Mouse (Mus musculus) embryonic facial prominence, embryonic 12.5 days (tissue): Measurements from ENCODE around the gene Specc1. TPM values are rescaled to one million over a fixed set of nuclear protein-coding genes. Genes with fewer than 3 reads are reported as not detected.
A peak's percentile ranks its signal among the peaks of the same experiment; 100 is the strongest.

Experiments used
- ATAC-seq: fragments of 200-750 bp; cut with Nextera tagmentation; 2 replicates; pipeline ENCODE4 v1.8.0; 2017; ENCODE audit not compliant: insufficient number of reproducible peaks, insufficient read depth, low FRiP score, low TSS enrichment
- H3K27ac ChIP-seq: fragments of 300-500 bp; sonication (generic); 2 replicates; pipeline ENCODE4 v1.5.1; 2016; ENCODE audit warnings: mild to moderate bottlenecking
- H3K27me3 ChIP-seq: fragments of 300-500 bp; sonication (generic); 2 replicates; pipeline ENCODE4 v1.6.1; 2016; ENCODE audit warnings: mild to moderate bottlenecking, moderate library complexity
- H3K36me3 ChIP-seq: fragments of 300-500 bp; sonication (generic); 2 replicates; pipeline ENCODE4 v1.6.1; 2016; ENCODE audit warnings: mild to moderate bottlenecking
- H3K4me1 ChIP-seq: fragments of 300-500 bp; sonication (generic); 2 replicates; pipeline ENCODE4 v1.6.1; 2016
- H3K4me2 ChIP-seq: fragments of 300-500 bp; sonication (generic); replicated peaks from 2 replicates; pipeline ENCODE4 v1.6.1; 2016; ENCODE audit warnings: mild to moderate bottlenecking, moderate library complexity
- H3K4me3 ChIP-seq: fragments of 300-500 bp; sonication (generic); 2 replicates; pipeline ENCODE4 v1.5.1; 2016; ENCODE audit warnings: mild to moderate bottlenecking
- H3K9ac ChIP-seq: fragments of 300-500 bp; sonication (generic); 2 replicates; pipeline ENCODE4 v1.6.1; 2016; ENCODE audit warnings: mild to moderate bottlenecking, moderate library complexity
- H3K9me3 ChIP-seq: fragments of 300-500 bp; sonication (generic); 2 replicates; pipeline ENCODE4 v1.6.1; 2016; ENCODE audit warnings: mild to moderate bottlenecking, moderate library complexity
- WGBS: fragments of 180-500 bp; shearing (Covaris S2); methylation state at CpG from one replicate; pipeline ENCODE4 v1.1.7; 2016; 5-methylcytosine and 5-hydroxymethylcytosine counted together
- polyA plus RNA-seq: library from polyadenylated mRNA; unstranded; fragments of >200 nt; fragmentation: Nextera tagmentation; extraction: Ambion mirVana; gene quantifications from 2 replicates; pipeline ENCODE4 v1.2.1, GENCODE M21; 2016

Specc1 gene
- polyA plus RNA-seq, 1 experiment from 2014 or later, result 16.8 TPM

- WGBS, result 72% methylated on average over 10 of the region's 10 CpGs
- Histone ChIP-seq H3K4me1 (peaks cover 7% of the 10 kb centered on the region), H3K27me3 (peaks cover 3% of the 10 kb centered on the region; the same call in 1 of the 2 replicates), H3K9me3 (no peaks in the 10 kb centered on the region), H3K36me3 (no peaks in the 10 kb centered on the region), H3K27ac (no peak overlapping the region), H3K4me2 (no peak overlapping the region), H3K9ac (no peak overlapping the region), H3K4me3 (no peak overlapping the region)
- ATAC-seq, result no peak
These were observed 62.0 kb downstream of the Specc1 start for GRCm38 (mm10) chr11:62018315-62019205.

- H3K9ac ChIP-seq, result no peak overlapping the region
- no peaks in the 10 kb centered on the region; the same call in 1 of the 2 replicates for H3K27me3 ChIP-seq
- H3K4me3 ChIP-seq, result no peak overlapping the region
- H3K27ac ChIP-seq, result no peak overlapping the region
- H3K9me3 ChIP-seq, result no peaks in the 10 kb centered on the region
- WGBS, result 65% methylated on average over 3 of the region's 3 CpGs
- ATAC-seq, result no peak
- H3K4me2 ChIP-seq, result no peak overlapping the region
- H3K4me1 ChIP-seq, result peaks cover 16% of the 10 kb centered on the region
- H3K36me3 ChIP-seq, result no peaks in the 10 kb centered on the region
These were observed 63.3 kb downstream of the Specc1 start for GRCm38 (mm10) chr11:62019857-62020256.

- Histone ChIP-seq H3K36me3 (no peaks in the 10 kb centered on the region), H3K9ac (no peak overlapping the region), H3K4me2 (no peak overlapping the region), H3K4me3 (no peak overlapping the region), H3K9me3 (no peaks in the 10 kb centered on the region), H3K4me1 (peaks cover 19% of the 10 kb centered on the region), H3K27ac (no peak overlapping the region), H3K27me3 (no peaks in the 10 kb centered on the region)
- ATAC-seq, result no peak
- WGBS, result 69% methylated on average over 1 of the region's 1 CpGs
These were observed 64.3 kb downstream of the Specc1 start for GRCm38 (mm10) chr11:62020898-62021297.

- Histone ChIP-seq H3K27ac (no peak overlapping the region), H3K36me3 (no peaks in the 10 kb centered on the region), H3K4me3 (no peak overlapping the region), H3K9me3 (no peaks in the 10 kb centered on the region), H3K27me3 (no peaks in the 10 kb centered on the region), H3K4me2 (no peak overlapping the region), H3K4me1 (peaks cover 23% of the 10 kb centered on the region), H3K9ac (no peak overlapping the region)
- 89% methylated on average over 3 of the region's 3 CpGs for WGBS
- no peak for ATAC-seq
These were observed 65.5 kb downstream of the Specc1 start for GRCm38 (mm10) chr11:62022105-62022504.

GRCm38 (mm10) chr11:62022718-62023493, 66.3 kb downstream of the Specc1 start:
- Histone ChIP-seq H3K9ac (no peak overlapping the region), H3K4me3 (no peak overlapping the region), H3K4me1 (peaks cover 23% of the 10 kb centered on the region), H3K27me3 (no peaks in the 10 kb centered on the region), H3K36me3 (no peaks in the 10 kb centered on the region), H3K4me2 (no peak overlapping the region), H3K9me3 (no peaks in the 10 kb centered on the region), H3K27ac (no peak overlapping the region)
- no peak for ATAC-seq
- WGBS, result 70% methylated on average over 8 of the region's 8 CpGs

- 0 out of 2 replicates have a peak overlapping the region, but pooled peaks have one; percentile 8 for H3K4me2 ChIP-seq
- ATAC-seq, result no peak
- no peaks in the 10 kb centered on the region for H3K36me3 ChIP-seq
- no peak overlapping the region for H3K9ac ChIP-seq
- no peaks in the 10 kb centered on the region for H3K27me3 ChIP-seq
- H3K4me1 ChIP-seq, result peaks cover 23% of the 10 kb centered on the region
- WGBS, result 75% methylated on average over 12 of the region's 12 CpGs
- H3K27ac ChIP-seq, result no peak overlapping the region
- no peak overlapping the region for H3K4me3 ChIP-seq
- no peaks in the 10 kb centered on the region for H3K9me3 ChIP-seq
These were observed 67.1 kb downstream of the Specc1 start for GRCm38 (mm10) chr11:62023494-62024233.

GRCm38 (mm10) chr11:62024234-62024601, 67.7 kb downstream of the Specc1 start:
- Histone ChIP-seq H3K9ac (no peak overlapping the region), H3K9me3 (no peaks in the 10 kb centered on the region), H3K4me1 (peaks cover 23% of the 10 kb centered on the region), H3K4me3 (no peak overlapping the region), H3K27ac (no peak overlapping the region), H3K4me2 (0 out of 2 replicates have a peak overlapping the region, but pooled peaks have one; percentile 8), H3K36me3 (no peaks in the 10 kb centered on the region), H3K27me3 (no peaks in the 10 kb centered on the region)
- ATAC-seq, result no peak
- WGBS, result 58% methylated on average over 8 of the region's 8 CpGs

- WGBS, result 53% methylated on average over 5 of the region's 5 CpGs
These were observed 68.4 kb downstream of the Specc1 start for GRCm38 (mm10) chr11:62024952-62025351.

GRCm38 (mm10) chr11:62025770-62026169, 69.2 kb downstream of the Specc1 start:
- WGBS, result 83% methylated on average over 2 of the region's 2 CpGs
- Histone ChIP-seq H3K4me2 (no peak overlapping the region), H3K27me3 (no peaks in the 10 kb centered on the region), H3K9ac (no peak overlapping the region), H3K27ac (no peak overlapping the region), H3K9me3 (no peaks in the 10 kb centered on the region), H3K4me3 (no peak overlapping the region), H3K36me3 (no peaks in the 10 kb centered on the region), H3K4me1 (peaks cover 23% of the 10 kb centered on the region)
- no peak for ATAC-seq

More at GRCm38 (mm10) chr11:62024952-62025351, 68.4 kb downstream of the Specc1 start:
- Histone ChIP-seq H3K4me2 (no peak overlapping the region), H3K4me3 (no peak overlapping the region), H3K9ac (no peak overlapping the region), H3K4me1 (peaks cover 23% of the 10 kb centered on the region), H3K36me3 (no peaks in the 10 kb centered on the region), H3K9me3 (no peaks in the 10 kb centered on the region), H3K27ac (no peak overlapping the region), H3K27me3 (no peaks in the 10 kb centered on the region)
- ATAC-seq, result no peak

- Histone ChIP-seq H3K9ac (no peak overlapping the region), H3K9me3 (no peaks in the 10 kb centered on the region), H3K27ac (no peak overlapping the region), H3K36me3 (no peaks in the 10 kb centered on the region), H3K4me1 (peaks cover 23% of the 10 kb centered on the region), H3K4me2 (no peak overlapping the region), H3K4me3 (no peak overlapping the region), H3K27me3 (no peaks in the 10 kb centered on the region)
- no peak for ATAC-seq
- WGBS, result 80% methylated on average over 4 of the region's 4 CpGs
These were observed 69.8 kb downstream of the Specc1 start for GRCm38 (mm10) chr11:62026345-62026815.

GRCm38 (mm10) chr11:62027271-62027670, 70.7 kb downstream of the Specc1 start:
- Histone ChIP-seq H3K9ac (no peak overlapping the region), H3K27ac (peak overlapping the region; percentile 48; the same call in 1 of the 2 replicates), H3K4me1 (peaks cover 23% of the 10 kb centered on the region), H3K4me2 (no peak overlapping the region), H3K4me3 (no peak overlapping the region), H3K36me3 (no peaks in the 10 kb centered on the region), H3K9me3 (no peaks in the 10 kb centered on the region), H3K27me3 (no peaks in the 10 kb centered on the region)
- no peak for ATAC-seq
- 61% methylated on average over 6 of the region's 6 CpGs for WGBS
